Mouse (Mus musculus): ENCODE measurements around the gene Mxra8.

DNA sequence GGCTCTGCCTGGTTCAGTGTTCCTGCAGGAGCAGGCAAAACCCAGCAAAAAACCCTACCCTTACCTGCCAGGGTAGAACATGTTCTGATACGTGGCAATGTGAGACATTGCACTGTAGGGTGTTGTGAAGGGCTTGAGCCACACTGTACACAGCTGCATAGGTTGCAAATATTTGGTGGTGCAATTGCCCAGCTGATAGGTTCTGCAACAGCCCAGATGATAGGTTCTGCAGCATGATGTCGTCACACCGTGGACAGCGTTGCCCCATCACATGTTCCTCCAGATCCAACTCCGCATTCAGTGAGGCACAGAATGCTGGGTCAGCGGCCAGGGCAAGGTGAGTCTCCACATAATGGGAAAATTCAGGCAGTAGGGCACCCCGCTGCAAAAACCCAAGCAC, 22.3 kb downstream of the Mxra8 start:
- no peak for TF ChIP-seq EP300 (optimal IDR thresholded peaks at IDR 0.05)
- TF ChIP-seq CTCF (IDR thresholded peaks at IDR 0.05; ENCODE audit: low read depth): no peak

Data from stomach, postnatal 0 days (tissue).